Mouse (Mus musculus) left cerebral cortex, postnatal 14 days (tissue): Measurements from ENCODE around the gene Lrrc59. TPM values are rescaled to one million over a fixed set of nuclear protein-coding genes. Genes with fewer than 3 reads are reported as not detected.
A peak's percentile ranks its signal among the peaks of the same experiment; 100 is the strongest.
"Not testable (repeated sequence)": the region's sequence is repeated elsewhere in the genome, so short reads cannot be mapped to it uniquely, and the experiment has no call there.

ENCODE experiments used
- DNase-seq, 2 experiments: peaks; one replicate each; pipeline ENCODE4 v3.0.0; 2021 to 2022; ENCODE audit warnings: low spot score in 2 of 2, mixed read lengths in 1 of 2
- intact Hi-C: fragments of 180-260 bp; cut with DNase I; formaldehyde crosslinking; loops from one replicate; pipeline ENCODE4 v1.15.1; 2025
- total RNA-seq, 2 experiments: library from RNA; stranded (reverse); gene quantifications; 2 replicates each; pipeline ENCODE4 v1.2.3; 2021

Gene Lrrc59
- total RNA-seq, 2 experiments from 2014 or later, result 83.8 to 84.9 TPM

DNA sequence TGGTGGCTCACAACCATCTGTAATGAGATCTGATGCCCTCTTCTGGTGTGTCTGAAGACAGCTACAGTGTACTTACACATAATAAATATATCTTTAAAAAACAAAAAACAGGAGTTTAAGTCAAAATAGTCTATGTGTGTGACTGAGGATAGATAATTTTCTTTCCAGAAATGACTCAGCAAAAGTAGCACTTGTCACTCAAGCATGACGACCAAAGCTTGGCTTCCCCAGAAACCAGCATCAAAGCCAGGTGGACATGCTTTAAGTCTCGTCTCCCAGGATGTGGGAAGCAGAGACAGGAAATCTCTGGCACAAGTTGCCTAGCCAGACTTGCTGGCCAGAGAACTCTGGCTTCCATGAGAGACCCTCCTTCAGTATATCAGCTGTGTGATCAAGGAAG is 7.4 kb upstream of the Lrrc59 start:
- DNase-seq, result no peak
- intact Hi-C loops, result no loop called here

DNA sequence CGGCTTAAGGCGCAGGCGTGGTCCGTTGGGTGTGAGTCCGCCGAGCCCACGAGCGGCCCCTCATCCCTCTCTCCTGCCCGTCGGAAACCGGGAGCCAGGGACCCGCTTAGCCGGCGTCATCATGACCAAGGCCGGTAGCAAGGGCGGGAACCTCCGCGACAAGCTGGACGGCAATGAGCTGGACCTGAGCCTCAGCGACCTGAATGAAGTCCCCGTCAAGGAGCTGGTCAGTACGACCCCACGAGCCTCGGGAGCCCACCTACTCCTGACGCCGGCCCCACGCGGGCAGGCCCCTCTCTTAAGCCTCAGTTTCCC is 274 bp downstream of the Lrrc59 start:
- intact Hi-C loops, result no loop called here
- no peak for DNase-seq

DNA sequence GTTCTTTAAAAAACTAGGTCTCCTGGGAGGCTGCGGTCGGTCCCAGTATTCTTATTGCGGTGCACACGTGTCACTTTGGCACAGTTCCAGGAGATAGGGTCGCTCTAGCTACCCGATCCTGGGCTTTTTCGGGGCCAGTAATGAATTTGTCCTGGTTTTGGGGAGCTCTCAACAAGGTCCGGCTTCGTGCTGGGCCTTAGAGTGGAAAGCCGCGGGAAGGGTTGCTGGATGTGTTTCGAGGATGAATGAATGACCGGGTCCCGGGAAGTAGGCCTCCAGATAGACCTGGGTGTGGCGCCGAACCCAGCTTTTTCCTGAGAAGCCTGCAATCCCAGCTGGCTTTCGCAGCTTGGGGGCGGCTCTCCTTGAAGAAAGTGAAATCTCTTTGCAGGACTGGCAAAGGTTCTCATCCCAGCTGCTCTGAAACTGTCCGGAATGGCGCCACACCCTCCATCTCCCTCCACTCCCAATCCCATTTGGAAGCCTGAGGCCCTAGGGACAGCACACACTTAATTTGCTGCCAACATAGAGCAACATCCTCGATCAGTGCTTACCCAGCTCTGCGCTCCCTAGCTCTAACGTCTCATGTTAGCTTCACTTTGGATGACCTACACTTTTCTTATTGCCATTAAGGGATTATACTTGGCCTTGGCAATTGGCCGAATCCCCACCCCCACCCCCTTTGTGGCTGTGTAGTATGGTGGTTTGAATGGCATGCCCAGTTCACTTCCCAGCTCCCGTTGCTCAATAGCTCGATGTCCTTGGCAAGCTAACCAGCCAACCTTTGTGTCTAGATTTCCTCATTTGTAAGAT is 838 bp downstream of the Lrrc59 start:
- no peak for DNase-seq
- intact Hi-C loops, result no loop called here

DNA sequence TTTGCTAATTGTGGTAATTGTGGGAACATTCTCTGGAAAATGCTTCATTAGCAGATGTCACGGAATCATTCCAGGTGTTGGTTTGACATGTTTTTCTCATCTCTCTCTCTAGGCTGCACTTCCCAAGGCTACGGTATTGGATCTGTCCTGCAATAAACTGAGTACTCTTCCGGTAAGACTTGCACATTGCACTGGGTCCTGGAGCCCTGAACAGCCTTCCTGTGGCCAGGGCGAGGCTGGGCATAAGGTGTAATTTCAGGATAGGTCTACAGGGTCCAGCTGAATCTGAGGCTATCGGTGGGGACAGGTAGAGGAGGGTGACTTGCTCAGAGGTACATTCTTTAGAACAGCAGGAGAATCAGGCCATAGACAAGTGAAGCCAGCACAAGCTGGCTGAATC is 2.4 kb downstream of the Lrrc59 start:
- no peak for DNase-seq
- intact Hi-C loops, result no loop called here

DNA sequence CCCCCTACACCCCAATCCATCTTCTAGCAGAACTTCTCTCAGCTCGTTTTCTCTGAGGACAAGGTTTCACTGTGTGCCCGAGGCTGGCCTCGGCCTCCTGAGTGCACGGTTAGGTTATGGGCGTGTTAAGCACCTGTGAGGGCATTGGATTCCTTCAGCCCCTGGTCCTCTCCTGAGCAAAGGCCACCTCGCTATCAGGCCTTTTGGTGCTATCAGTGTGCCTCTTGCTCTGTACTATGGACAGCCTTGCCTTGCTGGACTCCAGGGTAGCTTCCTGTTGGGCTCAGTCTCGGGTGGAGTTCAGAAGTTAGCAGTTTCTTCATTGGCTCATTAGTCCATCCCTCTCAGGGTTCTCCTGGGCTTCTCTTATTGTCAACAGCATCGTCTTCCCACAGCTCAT is 3.4 kb downstream of the Lrrc59 start:
- no peak for DNase-seq
- intact Hi-C loops, result no loop called here

DNA sequence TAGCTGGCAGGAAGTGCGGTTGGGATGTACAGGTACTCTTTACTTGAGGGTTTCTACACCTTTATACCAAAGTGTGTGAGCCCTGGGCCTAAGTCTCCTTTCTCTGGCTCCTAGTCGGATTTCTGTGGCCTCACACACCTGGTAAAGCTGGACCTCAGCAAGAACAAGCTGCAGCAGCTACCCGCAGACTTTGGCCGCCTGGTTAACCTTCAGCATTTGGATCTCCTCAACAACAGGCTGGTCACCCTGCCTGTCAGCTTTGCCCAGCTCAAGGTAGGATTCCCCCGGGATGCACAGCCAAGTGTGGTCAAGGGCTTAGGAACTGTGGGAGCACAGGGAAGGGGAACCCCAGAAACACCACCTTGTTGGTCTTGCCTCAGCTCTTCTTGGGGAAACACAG is 4.9 kb downstream of the Lrrc59 start:
- intact Hi-C loops, result no loop called here

DNA sequence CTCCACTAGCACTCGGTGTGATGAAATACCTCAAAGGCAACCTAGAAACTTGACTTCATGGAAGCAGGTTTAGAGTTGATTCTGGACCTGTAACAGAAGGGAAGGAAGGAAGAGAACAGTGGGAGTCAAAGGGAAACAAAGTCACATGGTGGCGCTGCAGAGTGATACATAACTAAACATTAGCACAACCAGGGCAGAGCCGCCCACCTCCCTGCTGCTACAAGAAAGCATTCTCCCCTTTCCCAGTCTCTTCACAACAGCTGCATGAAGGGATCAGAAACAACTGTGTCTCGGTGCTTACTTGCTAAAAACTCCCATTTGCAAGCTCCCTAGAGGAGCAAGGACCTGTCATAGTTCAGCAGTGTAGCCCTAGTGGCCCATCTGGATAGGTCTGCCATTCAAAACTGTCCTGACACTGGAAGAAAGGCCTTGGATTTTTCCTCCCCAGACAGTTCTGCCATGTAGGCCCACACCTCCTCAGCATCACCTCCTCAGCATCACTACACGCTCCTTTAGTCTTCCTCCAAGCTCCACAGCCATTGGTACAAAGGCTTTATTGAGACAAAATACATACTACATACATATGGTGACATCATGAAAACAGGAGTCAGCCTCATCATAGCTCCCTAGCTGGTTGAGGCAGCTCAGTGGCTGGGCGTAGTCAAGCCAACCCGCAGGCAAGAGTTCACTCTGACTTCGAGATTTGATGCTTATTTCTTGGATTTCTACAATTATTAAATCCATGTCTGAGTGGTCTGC is 15.1 kb downstream of the Lrrc59 start:
- peak; percentile 40 to 71 for DNase-seq
- intact Hi-C loops, result no loop called here

More for the DNA sequence above, 4.9 kb downstream of the Lrrc59 start:
- DNase-seq, result no peak

DNA sequence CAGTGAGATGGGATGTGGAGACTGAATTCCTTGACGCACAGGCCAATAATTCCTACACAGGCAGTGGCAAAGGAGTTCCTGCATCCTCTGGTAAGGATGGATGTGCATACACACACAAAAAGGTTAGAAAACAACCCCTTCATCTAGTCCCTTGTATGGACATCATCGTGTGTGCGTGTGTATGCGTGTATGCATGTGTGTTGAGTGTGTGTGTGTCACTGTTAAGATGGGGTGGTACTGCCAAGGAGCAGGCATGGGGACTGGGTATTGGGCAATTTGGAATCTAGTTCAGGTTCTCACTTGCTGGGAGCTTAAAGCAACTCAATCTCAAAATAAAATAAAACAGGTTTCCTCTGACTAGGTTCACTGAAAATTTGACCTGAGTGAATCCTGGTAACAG is 16.9 kb downstream of the Lrrc59 start:
- intact Hi-C loops, result no loop called here
- DNase-seq, result no peak

DNA sequence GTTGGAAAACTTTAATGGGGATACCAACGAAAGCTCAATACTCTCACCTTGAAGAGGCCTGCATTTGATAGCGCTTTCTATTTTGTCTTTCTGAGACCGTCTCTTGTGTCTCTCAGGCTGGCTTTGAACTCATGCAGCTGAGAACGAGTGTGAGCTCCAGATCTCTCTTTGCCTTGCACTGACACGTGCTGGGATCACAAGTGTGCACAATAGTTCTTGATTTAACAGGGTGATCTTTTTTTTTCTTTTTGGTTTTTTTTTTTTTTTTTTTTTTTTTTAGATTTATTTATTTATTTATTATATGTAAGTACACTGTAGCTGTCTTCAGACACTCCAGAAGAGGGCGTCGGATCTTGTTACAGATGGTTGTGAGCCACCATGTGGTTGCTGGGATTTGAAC is 21.7 kb downstream of the Lrrc59 start:
- DNase-seq, intact Hi-C loops: not testable (repeated sequence)

DNA sequence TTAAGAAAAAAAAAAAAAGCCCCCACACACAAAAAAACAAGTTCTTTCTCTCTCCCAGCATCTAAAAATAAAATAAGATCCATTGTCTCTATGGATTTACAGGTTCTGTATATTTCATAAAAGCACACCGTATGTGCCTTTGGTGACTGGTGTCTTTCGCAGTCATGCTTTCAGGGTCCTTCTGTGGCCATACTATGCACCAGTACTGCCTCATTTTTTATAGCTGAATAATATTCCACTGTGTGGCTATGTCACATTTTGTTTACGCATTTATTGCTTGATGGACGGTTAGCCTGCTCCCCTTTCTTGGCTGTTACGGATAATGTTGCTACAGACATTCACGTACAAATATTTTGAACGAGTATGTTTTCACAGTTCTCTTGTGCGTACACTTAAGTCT is 23.4 kb downstream of the Lrrc59 start:
- intact Hi-C loops, result no loop called here
- no peak for DNase-seq

DNA sequence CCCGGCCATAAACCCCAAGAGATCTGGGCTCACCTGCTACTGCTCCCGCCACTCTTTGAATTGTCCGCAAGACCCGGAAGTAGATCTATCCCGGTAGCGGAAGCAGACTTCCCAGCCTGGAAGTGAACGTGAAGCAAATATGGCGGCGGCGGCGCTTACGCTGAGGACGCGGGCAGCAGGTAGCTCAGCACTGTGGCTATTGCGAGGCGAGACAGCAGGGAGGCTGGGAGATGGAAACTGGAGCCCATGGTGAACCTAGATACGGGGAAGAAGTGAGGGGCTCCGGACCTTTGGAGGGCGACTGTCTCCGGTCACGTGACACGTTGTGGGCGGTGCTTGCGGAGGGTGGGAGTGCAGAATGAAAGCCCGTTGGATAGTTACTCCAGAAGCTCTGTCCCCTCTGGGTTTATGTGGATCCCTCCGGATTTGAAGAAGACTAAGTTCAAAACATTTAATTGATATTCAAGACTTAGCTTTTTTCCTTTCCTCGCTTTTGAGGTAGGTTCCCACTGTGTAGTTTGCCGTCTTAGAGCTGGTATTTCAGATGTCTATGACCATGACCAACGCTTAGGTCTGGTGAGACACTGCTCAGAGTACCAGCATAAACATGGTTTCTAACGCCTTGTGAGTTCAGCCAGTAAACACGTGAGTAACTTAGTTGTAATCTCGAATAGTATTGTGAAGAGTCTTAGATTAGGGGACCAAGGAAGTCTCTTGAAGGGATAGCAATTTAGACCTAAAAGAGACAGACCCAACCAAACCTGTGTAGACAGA is 24.3 kb downstream of the Lrrc59 start, which contains the start of the genes Mrpl27 and Eme1:
TSS of gene Mrpl27 (plus strand) at position 105 of the 774 bp plus-strand sequence.
TSS of gene Eme1 (minus strand) at position 302 of the 774 bp plus-strand sequence.
- DNase-seq, result peak; percentile 80 to 85
- intact Hi-C loops, result no loop called here

DNA sequence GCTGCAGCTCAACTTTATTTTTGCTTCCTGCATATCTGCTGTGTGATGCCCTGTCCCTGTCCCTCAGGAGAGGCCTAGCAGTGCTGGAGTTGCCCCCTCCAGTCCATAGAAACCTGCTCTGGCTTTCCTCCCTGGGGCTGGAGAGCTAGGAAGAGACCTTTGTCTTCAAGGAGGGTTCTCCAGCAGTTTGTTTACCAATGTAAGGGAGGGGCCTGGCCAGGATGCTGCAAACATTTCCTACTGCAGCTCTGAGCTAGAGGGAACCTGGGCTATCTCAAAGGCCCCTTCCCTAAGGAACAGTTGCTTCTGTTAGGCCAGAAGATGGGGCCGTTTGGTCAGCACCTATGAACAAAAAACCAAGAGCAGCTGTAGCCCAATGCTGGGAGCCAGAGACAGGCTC is 31.8 kb downstream of the Lrrc59 start:
- DNase-seq, result no peak
- intact Hi-C loops, result no loop called here

DNA sequence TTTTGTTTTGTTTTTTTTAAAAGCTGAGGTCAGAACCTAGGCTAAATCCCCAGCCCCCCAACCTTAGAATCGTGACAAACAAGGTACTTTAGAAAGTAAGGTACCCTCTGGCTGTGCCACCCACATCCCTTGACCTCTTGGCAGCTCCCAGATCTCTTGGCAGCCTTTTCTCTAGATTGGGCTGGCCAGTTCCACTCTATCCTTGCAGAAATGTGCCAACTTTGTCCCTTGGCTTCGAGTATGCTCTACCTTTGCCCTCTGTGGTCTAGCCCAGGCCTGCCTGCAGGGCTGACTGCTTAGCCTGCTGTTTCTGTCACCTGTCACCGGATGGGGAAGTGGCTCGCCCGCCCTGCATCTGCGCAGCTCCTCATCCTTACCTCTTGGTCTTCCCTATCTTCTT is 35.7 kb downstream of the Lrrc59 start:
- intact Hi-C loops, result no loop called here
- DNase-seq, result no peak

DNA sequence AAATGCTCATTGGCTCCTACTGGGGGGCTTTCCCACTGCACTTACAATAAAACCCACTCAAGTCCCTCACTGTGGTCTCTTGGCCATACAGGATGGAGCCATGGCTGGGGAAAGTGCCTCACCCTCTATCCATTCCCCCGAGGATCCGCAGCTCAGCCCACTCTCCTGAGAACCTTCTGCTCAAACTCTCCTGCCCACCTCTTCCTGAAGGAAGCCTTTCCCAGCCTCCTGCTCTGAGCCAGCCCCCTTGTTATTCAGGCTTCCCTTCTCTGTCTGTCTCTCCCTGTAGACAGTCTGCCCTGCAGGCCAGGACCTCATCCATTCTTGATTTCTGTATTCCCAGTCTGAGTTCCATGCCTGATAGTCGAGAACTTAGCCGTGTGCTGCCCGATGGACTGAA is 45.4 kb downstream of the Lrrc59 start:
- intact Hi-C loops, result no loop called here
- DNase-seq, result no peak

DNA sequence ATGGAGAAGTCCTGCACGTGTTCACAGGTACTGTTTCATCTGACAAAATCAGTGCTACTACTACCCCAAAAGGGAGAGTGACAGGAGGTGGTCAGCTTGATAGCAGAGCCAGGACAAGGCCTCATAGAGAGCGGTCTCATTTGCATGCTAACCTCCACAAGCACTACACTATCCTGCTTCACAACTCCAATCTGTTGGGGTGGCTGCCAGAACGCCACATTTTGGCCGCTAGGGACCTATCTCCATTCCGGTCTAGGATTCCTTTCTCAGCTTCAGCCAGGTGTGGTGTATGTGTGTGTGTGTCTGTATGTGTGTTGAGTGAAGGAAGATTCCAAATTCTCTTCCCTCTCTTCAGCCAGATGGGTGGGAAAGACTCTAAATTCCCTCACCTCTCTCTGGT is 45.9 kb downstream of the Lrrc59 start:
- no peak for DNase-seq
- intact Hi-C loops, result no loop called here

DNA sequence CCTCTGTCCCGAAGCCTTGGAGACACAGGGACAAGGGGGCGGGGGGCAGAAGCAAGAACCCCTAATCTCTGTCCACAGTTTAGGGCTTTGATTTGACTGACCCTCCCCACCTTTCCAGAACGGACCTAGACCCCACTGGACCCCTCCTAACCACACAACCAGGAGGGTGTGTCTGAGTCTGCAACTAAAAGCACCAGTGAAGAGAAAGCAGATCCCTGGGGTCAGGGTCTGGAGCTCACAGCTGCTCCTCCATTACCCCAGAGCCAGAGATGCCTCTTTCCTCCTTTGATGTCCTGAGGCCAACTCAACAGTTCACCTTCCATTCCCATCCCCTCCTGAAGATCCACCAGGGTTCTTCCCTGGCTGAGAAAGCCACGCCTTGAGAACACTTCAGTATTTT is 46.7 kb downstream of the Lrrc59 start:
- intact Hi-C loops, result no loop called here

DNA sequence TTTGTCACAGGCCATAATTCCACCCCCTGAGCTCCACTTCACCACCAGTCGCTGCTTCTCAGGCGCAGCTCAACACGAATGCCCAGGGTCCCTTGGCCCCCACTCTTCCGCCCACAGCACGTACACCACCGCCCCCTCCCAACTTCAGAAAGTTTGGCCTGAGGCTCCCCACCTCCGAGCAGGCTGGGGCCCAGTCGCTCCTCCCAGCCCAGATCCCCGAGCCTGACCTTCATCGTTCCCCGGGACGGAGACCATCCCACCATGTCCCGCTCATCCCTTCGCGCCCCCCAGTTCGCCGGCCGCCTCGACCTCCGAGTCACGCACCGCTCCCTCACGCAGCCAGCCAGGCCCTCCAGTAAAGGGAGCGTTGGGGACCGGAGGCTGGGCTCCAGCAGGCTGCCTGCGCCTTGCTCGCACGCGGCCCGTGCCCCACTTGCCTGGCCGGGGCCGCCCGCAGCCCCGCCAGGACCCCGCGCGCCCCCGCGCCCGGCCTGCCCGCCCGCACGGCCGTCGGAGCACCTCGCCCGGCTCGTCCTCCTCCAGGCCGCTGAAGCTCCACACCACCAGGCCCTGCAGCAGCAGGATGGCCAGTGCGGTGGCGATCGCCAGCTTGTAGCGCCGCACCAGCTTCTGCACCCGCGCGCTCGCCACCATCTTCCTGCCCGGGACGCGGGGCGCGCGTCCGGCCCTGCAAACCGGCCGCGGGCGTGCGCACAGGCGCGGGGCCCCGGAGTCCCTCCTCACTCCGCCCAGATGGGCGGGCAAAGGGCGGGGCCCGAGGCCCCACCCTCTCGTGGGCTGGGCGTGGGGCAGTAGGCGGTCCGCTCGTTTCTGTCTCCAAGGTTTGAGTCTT is 47.4 kb downstream of the Lrrc59 start, which contains the start of gene Xylt2:
TSS of gene Xylt2 (minus strand) at position 762 of the 853 bp plus-strand sequence.
- intact Hi-C loops, result no loop called here
- peak; percentile 88 to 90 for DNase-seq

More for the DNA sequence above, 46.7 kb downstream of the Lrrc59 start:
- DNase-seq, result no peak

DNA sequence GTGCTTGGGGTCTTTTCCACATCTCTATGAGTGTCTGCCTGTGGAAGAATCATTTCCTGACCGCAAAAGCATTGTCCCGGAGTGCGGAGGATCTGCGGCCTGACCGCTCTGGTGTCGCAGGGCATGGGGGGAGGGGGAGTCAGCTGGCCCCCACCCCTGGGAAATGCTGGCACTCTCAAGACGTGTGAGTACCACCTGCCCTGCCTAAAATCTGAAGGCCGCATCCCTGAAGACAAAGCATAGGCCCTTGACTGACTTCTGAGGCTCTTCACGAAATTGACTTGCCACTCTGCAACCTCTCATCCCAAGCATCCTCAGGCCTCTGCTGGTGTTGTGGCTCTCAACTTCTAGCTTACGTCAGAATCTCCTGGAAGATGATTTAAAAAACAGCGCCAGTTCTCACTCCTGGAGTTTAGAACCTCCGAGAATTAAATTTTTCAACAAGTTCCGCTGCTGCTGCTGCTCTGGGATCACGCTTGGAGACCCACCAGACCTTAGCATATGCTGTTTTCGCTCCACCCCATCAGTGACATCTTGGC is 48.1 kb downstream of the Lrrc59 start:
- intact Hi-C loops, result no loop called here
- peak in 1 of 2 experiments; percentile 32 for DNase-seq

DNA sequence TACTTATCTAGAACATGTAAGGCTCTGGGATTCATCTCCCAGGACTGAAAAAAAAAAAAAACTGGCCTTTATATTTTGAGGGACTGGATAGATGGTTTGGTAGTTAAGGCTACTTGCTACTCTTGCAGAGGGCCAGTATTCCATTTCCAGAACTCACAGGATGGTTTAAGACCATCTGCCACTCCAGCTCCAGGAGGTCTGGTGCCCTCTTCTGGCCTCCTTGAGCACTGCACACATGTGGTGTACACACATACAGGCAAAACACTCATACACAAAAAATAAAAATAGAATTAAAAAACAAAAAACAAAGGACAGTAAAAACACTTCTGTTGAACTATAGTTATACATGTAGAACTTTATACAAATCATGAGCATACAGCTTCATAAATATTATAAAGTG is 51.1 kb downstream of the Lrrc59 start:
- no peak for DNase-seq
- intact Hi-C loops, result no loop called here
